Mouse (Mus musculus): Measurements from ENCODE around the gene Il18rap. TPM values are rescaled to one million over a fixed set of nuclear protein-coding genes. Genes with fewer than 3 reads are reported as not detected.

The Il18rap gene
- total RNA-seq (2014; fragmentation: Nextera tagmentation), result 7.3 and 8.7 TPM in 2 replicates
- total RNA-seq (2017), result 9.0 and 15.9 TPM in 2 replicates

- peak; percentile 96 for ATAC-seq (replicated peaks; ENCODE audit: poor library complexity, severe bottlenecking)
These were observed at the start of gene Il18rap for GRCm38 (mm10) chr1:40514851-40515585. Gene Il18rap (plus strand): TSS chr1:40515362.

GRCm38 (mm10) chr1:40465477-40466430 is 49.4 kb upstream of the Il18rap start, which contains the start of gene Il18r1:
Gene Il18r1 (plus strand): TSS chr1:40465552.
- peak; percentile 53; the same call in 1 of the 2 replicates for ATAC-seq (replicated peaks; ENCODE audit: poor library complexity, severe bottlenecking)

DNA sequence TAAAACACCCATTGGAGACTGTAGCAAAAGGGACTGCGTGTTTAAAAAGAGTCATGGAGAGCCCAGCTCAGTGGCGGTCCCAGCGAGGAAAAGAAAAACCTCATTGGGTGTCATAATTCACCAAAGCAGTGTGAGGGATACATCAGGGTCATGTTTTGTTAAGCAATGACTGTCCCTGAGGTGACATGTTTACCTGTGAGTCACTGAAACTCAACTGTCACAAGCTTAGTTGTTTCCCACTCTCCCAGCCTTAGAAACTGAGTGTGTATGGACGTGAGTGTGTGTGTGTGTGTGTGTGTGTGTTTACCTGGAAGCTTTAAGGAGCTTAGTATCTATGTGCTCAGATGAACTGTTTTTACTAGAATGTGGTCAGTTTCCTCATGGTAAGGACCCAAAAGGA is 47.9 kb upstream of the Il18rap start:
- no peak for ATAC-seq (replicated peaks; ENCODE audit: poor library complexity, severe bottlenecking)

GRCm38 (mm10) chr1:40468805-40469204 is 46.4 kb upstream of the Il18rap start:
- no peak for ATAC-seq (replicated peaks; ENCODE audit: poor library complexity, severe bottlenecking)

DNA sequence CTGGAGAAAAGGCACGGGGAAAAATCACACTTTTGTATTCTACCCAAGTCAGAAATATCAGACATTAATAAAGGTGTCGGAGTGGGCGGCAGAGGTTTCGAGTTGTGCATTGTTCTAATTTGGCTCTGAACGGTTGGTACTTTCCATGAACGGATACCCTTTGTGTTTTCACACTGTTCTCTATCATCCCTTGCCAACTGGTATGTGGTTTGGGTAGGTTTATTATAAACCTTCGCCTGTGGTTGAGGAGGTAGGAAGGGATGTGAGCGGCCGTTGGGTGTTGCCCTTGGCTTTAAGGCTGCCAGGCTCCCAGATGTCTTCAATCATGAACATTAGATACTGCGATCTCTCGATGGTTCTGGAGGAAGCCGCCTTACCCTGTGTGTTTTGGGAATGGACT is 45.3 kb upstream of the Il18rap start:
- ATAC-seq (replicated peaks; ENCODE audit: poor library complexity, severe bottlenecking), result 0 out of 2 replicates have a peak, but pooled peaks have one; percentile 16

DNA sequence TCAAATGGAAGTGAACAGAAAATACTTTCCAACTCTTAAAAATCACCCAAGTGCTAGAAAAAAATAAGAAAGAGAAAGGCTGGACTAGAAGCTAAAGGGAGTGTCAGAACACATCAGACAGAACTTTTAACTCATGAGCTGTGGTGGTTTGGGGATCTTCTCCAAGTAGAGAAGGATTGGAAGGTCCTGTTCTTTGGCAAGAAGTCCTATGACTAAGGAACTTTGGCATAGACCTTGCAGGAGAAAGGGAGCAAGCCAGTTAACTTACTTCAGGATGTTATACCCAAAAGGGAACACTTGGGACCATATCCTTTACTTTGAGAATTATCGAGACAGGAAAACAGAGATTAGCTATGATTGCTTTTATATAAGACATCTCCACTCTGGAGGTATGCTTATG is 42.8 kb upstream of the Il18rap start:
- no peak for ATAC-seq (replicated peaks; ENCODE audit: poor library complexity, severe bottlenecking)

DNA sequence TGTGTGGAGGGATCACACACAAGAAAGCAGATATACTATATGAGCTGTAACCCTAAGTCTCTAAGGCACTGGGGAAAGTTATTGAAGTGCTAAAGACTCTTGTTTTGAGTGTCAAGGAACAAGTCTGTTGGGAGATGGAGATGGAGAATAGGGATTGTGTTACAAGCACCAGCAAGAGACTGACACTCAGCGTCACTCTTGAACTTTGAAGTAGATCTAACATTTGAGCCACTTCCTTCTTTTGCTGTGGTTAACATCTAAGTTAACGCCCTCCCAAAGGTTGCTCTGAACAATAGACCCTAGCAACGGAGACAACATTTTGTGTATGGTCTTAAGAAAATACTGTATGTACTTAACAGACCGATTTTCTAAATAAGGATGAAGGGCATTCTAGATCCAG is 41.5 kb upstream of the Il18rap start:
- ATAC-seq (replicated peaks; ENCODE audit: poor library complexity, severe bottlenecking), result peak; percentile 80

DNA sequence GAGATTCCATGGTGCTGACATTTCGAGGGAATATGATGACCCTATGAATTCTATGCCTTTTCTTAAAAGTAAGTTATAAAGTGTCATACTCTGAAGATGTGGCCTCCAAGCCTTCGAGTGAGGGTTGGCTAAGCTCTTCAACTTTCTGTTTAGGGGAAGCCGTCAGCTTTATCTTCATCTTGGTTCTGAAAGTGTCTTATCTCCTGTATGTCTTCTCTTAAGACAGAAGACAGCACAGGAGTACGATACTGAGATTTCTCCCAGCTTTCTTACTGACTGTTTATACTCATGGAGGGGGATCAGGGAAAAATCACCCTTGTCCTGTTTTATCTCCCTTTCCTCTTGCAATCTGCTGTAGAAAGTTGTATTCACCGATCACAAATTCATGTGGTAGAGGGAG is 40.8 kb upstream of the Il18rap start:
- no peak for ATAC-seq (replicated peaks; ENCODE audit: poor library complexity, severe bottlenecking)

DNA sequence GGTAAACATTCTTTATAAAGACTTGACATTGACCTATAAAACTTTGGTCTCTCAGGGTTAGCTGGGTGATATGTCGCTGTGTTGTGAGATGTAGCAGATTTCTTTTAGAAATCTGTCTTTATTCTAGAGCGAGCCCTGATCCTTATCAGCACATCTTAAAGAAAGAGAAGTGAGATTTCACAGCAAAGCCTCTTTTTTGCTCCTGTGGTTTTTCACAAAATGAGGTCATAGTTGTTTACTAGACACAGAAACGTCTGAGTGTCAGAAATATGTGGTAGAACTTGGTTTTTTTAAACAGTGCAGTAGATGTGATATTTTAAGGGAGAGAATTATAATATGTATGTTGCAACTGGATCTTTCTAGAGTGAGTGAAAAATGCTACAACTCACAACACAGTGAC is 39.5 kb upstream of the Il18rap start:
- peak; percentile 65 for ATAC-seq (replicated peaks; ENCODE audit: poor library complexity, severe bottlenecking)

DNA sequence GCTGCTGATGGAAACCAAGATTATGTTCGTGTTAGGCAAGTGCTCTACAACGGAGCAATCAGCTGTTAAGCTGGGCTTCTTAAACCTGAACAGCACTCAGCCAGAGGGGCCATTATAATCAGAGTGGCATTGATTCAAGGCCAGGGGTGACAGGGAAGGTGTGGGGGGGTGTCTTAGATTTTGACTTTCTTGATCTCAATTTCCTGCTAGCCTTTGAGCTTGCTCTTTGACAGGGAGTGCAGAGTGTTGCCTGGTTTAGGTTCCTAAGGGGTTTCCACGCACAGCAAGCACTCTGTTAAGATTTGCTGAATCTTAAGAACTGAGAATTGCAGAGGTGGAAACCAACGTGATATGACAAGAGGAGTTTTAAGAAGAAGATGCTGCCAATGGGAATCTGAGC is 38.4 kb upstream of the Il18rap start:
- ATAC-seq (replicated peaks; ENCODE audit: poor library complexity, severe bottlenecking), result no peak

DNA sequence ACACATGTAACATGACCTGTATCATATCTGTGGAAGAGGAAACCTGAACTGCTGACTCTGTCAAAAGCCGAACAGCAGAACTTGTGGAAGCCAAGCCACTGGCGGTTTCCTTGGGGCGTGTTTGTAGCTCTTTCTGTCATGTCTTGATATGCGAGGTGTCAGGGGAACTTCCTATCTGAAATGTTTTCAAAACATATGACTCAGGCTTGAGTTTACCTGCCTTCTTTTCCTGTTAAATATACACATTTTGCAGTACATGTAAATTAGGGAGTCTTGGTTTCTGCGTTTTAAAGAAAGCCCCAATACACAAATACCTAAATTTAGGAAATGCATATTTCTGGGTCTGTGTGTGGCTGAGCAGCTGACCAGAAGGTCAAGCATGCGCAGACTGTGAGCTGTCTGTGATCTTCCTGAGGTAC is 35.6 kb upstream of the Il18rap start:
- peak; percentile 36 for ATAC-seq (replicated peaks; ENCODE audit: poor library complexity, severe bottlenecking)

DNA sequence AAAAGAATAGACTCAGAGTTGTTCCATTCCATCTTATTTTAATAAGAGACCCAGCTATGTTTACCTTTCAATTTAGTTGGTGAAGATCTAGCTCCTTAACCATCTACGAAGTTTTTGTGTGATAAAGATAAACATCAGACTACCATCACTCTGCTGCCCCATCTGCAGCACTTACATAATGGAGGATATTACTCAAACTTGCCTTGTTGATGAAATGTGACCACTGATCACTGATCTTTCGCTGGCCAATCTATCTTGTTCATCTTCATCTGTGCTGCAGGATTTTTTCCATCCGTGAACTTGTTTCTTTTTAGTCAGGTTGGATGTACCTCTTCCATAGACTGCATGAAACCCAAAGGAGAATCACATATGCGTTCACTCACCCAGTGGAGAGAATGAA is 20.6 kb upstream of the Il18rap start:
- ATAC-seq (replicated peaks; ENCODE audit: poor library complexity, severe bottlenecking), result peak; percentile 72

DNA sequence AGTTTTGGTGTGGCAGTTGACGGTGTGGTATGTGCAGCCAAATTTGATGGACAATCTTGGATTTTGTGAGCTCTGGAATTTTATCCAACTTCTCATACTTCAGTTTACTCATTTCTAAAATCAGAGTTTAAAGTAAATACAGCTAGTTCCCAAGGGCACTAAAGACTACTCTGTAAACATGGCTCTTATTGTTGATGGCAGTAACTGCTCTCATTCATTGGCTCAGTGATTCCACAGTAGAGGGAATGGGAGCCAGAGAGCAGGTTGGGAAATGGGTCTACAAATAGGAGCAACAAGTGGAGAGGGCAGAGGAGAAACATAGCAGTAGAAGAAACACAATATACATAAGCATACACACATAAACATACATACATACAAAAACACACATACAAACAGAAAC is 15.5 kb upstream of the Il18rap start:
- no peak for ATAC-seq (replicated peaks; ENCODE audit: poor library complexity, severe bottlenecking)

DNA sequence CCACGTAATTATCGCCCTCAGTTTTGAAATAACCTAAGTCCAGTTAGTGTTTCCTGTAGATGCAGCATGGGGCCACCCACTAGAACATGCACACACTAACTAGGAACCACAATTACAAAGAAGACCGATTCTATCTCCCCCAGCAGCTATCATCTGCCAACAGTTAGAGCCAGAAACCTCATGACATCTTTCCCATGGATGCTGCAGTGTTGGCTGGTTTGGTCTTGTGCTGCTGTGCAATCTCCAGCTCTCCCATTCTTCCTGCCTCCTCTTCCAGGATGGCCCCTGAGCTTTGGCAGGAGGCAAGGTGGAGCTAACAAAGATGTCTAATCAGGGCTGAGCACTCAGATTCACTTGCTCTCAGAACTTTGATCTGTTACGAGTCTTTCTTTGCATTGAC is 14.0 kb upstream of the Il18rap start:
- peak; percentile 23 for ATAC-seq (replicated peaks; ENCODE audit: poor library complexity, severe bottlenecking)

DNA sequence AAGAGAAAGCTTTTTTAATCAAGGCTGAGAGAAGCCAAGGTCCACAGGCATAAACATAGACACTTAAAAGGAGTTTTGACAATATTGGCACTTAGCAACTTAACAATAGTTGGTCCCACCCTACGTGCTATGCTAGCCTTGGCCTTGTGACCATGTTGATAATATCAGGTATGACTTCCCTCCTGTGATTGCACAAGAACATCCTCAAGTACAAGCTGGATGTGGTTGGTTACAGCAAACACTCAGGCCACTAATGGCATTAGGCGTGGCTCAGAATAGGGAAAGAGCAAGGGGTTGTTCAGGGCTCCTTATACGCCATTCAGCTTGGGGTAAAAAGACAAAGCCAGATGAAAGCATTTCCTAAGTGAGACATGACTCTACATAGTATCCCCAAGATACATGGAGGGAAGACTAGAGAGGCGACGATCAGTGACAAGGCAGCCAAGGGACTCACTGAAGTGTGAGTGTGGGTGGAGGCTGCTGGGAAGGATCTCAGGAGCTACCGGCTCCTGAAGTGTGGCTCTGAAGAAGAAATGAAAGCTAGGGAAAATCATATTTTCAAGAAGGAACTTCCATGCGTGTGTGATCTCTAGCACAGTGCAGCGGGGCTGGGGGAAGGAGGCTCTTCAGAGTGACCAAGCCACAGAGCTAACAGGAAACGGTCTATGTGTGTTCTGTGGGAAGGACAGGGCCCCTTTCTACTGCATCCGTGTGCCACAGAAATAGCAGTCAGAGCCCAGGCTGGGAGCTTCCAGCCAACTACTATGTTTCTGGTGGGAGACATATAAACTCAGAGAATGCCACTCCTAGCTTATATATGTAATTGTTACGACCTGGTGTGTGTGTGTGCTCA is 13.4 kb upstream of the Il18rap start:
- ATAC-seq (replicated peaks; ENCODE audit: poor library complexity, severe bottlenecking), result peak; percentile 89

GRCm38 (mm10) chr1:40504548-40504947 is 10.6 kb upstream of the Il18rap start:
- ATAC-seq (replicated peaks; ENCODE audit: poor library complexity, severe bottlenecking), result 0 out of 2 replicates have a peak, but pooled peaks have one; percentile 12

DNA sequence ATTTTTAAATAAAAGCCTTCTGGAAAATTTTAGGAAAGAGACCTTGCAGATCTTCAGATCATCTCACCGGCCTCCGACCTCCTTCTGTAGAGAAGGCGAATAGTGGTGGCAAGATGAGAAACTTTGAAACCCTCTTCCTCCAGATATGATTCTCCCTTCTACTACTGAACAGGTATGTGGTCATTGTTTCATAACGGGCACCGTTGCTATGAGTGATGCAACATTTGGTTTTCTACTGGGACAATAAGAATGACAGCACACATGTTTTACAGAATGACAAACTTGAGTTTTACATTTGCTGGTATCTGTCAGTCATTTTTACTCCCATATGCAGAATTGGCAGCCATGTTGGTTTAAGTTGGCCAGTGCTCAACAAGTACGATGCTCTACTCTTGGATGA is 1.2 kb downstream of the Il18rap start:
- peak; percentile 84 for ATAC-seq (replicated peaks; ENCODE audit: poor library complexity, severe bottlenecking)

GRCm38 (mm10) chr1:40522918-40523317 is 7.8 kb downstream of the Il18rap start:
- ATAC-seq (replicated peaks; ENCODE audit: poor library complexity, severe bottlenecking), result no peak

GRCm38 (mm10) chr1:40523971-40524722 is 9.0 kb downstream of the Il18rap start:
- ATAC-seq (replicated peaks; ENCODE audit: poor library complexity, severe bottlenecking), result peak; percentile 37; the same call in 1 of the 2 replicates
